In genomic region chr1:172340729-172341321, GRCm38 (mm10) we compare ENCODE assay signal across 8 mouse cellular contexts. TPM values are rescaled to one million over a fixed set of nuclear protein-coding genes. Genes with fewer than 3 reads are reported as not detected.
DNase-seq lines count a peak whose midpoint lies in the region; ATAC-seq and TF ChIP-seq lines count a peak whose summit lies in the region.

TSS of gene Kcnj10 (plus strand) at chr1:172341210.

- peak; percentile 92 for DNase-seq in Muller cell, postnatal 12 days (ENCODE audit: inconsistent ontology term)
- peak; percentile 81 for DNase-seq in cerebellum, adult 11 months
- DNase-seq in heart, postnatal 36 days: peak; percentile 44 to 59
- peak; percentile 80 to 84 for DNase-seq in layer of hippocampus, adult 2 months (ENCODE audit: low spot score in 2 of 2)
- peak; percentile 62 for DNase-seq in lung, adult 2 months
- peak; percentile 81 for DNase-seq in thymus, postnatal 0 days (ENCODE audit: low spot score)

- WGBS in forebrain, embryonic 16.5 days: under 1% methylated on average over 36 of the region's 38 CpGs
- 2% methylated on average over 38 of the region's 38 CpGs for WGBS in lung, adult 2 months
- WGBS in neural tube, embryonic 15.5 days: 1% methylated on average over 38 of the region's 38 CpGs

- no peak for TF ChIP-seq CTCF in layer of hippocampus, adult 2 months (conservative IDR thresholded peaks at IDR 0.05)
- TF ChIP-seq CTCF in lung, adult 2 months (IDR thresholded peaks at IDR 0.05; ENCODE audit: insufficient read depth, low read length): no peak

- H3K36me3 ChIP-seq in forebrain, embryonic 16.5 days (ENCODE audit: control insufficient read depth, insufficient read depth): no peaks in the 10 kb centered on the region
- no peaks in the 10 kb centered on the region for H3K36me3 ChIP-seq in neural tube, embryonic 15.5 days

- H3K4me3 ChIP-seq in forebrain, embryonic 16.5 days (replicated peaks; ENCODE audit: low read length): peak within 1 kb of the TSS; percentile 53
- peak within 1 kb of the TSS; percentile 55 for H3K4me3 ChIP-seq in layer of hippocampus, adult 2 months
- H3K4me3 ChIP-seq in lung, adult 2 months (replicated peaks; ENCODE audit: extremely low read depth, low read depth, low read length): peak within 1 kb of the TSS; percentile 16
- H3K4me3 ChIP-seq in neural tube, embryonic 15.5 days (replicated peaks): peak within 1 kb of the TSS; percentile 46

- peaks cover 5% of the 10 kb centered on the region for H3K4me1 ChIP-seq in forebrain, embryonic 16.5 days (replicated peaks; ENCODE audit: control insufficient read depth, insufficient read depth, low read length)
- 0 out of 2 replicates have a peak, but pooled peaks cover under 1% of the 10 kb centered on the region for H3K4me1 ChIP-seq in lung, adult 2 months (ENCODE audit: control insufficient read depth, insufficient read depth, low read length)
- H3K4me1 ChIP-seq in neural tube, embryonic 15.5 days: peaks cover 16% of the 10 kb centered on the region

- H3K9me3 ChIP-seq in forebrain, embryonic 16.5 days (ENCODE audit: control insufficient read depth, low read length): no peaks in the 10 kb centered on the region
- H3K9me3 ChIP-seq in neural tube, embryonic 15.5 days (replicated peaks): no peaks in the 10 kb centered on the region

- peak within 1 kb of the TSS; percentile 65 for H3K4me2 ChIP-seq in forebrain, embryonic 16.5 days (ENCODE audit: low read length)
- H3K4me2 ChIP-seq in neural tube, embryonic 15.5 days: peak within 1 kb of the TSS; percentile 79

- H3K27me3 ChIP-seq in forebrain, embryonic 16.5 days (replicated peaks; ENCODE audit: control insufficient read depth, insufficient read depth, low read length): no peaks in the 10 kb centered on the region
- H3K27me3 ChIP-seq in neural tube, embryonic 15.5 days (replicated peaks): peaks cover 9% of the 10 kb centered on the region

- TF ChIP-seq POLR2A in lung, adult 2 months (IDR thresholded peaks at IDR 0.05; ENCODE audit: borderline replicate concordance, extremely low read depth, low read depth, low read length): no peak

- peak within 1 kb of the TSS; percentile 59; the same call in 1 of the 2 replicates for H3K27ac ChIP-seq in forebrain, embryonic 16.5 days (ENCODE audit: low read length)
- peak within 1 kb of the TSS; percentile 89 for H3K27ac ChIP-seq in layer of hippocampus, adult 2 months
- peak within 1 kb of the TSS; percentile 71 for H3K27ac ChIP-seq in neural tube, embryonic 15.5 days (replicated peaks)

- peak within 1 kb of the TSS; percentile 44 for H3K9ac ChIP-seq in forebrain, embryonic 16.5 days (replicated peaks; ENCODE audit: low read depth, low read length)
- peak within 1 kb of the TSS; percentile 38 for H3K9ac ChIP-seq in neural tube, embryonic 15.5 days (replicated peaks)

- peak; percentile 96 for ATAC-seq in forebrain, embryonic 16.5 days
- peak; percentile 90 for ATAC-seq in neural tube, embryonic 15.5 days (ENCODE audit: low FRiP score)

- intact Hi-C loops in heart, postnatal 36 days (cut with DNase I): no loop called here

RNA-seq across cellular contexts. Expression of gene Kcnj10, which starts in this region (rescaled TPM):
- 2.1 and 2.2 TPM in 2 replicates for polyA plus RNA-seq in forebrain, embryonic 16.5 days (2015; fragmentation: Nextera tagmentation; extraction: Ambion mirVana)
- total RNA-seq in heart, postnatal 36 days (2021): under 1 TPM; 0.05 to 0.11 TPM
- 10 to 100 TPM; 83.2 to 91.6 TPM for total RNA-seq in layer of hippocampus, adult 2 months (2021)
- polyA plus RNA-seq in lung, adult 2 months (2012; rRNA removed): 0.12 and 0.28 TPM in 2 replicates
- 2.3 and 2.5 TPM in 2 replicates for polyA plus RNA-seq in neural tube, embryonic 15.5 days (2015; fragmentation: Nextera tagmentation; extraction: Ambion mirVana)
- polyA plus RNA-seq in thymus, postnatal 0 days (2015; fragmentation: Nextera tagmentation; extraction: Ambion mirVana): 0.15 and 0.17 TPM in 2 replicates

Comparison
In these comparisons a context has a peak if more than half of its experiments do, and no peak if none do; other contexts are left out.
1. Peak in every context shown above with its lines: DNase-seq, ATAC-seq, H3K4me3 ChIP-seq and H3K27ac ChIP-seq.
2. RNA of gene Kcnj10 (total RNA-seq): 83.2 to 91.6 TPM in layer of hippocampus, adult 2 months; 0.05 to 0.11 TPM in heart, postnatal 36 days; every median in the first group is over 10 times any median in the second.
3. Peak in DNase-seq in heart, postnatal 36 days; RNA of the gene not detected or under 1 TPM.
4. Peak in DNase-seq and H3K4me3 ChIP-seq in lung, adult 2 months; RNA of the gene not detected or under 1 TPM.
5. Peak in DNase-seq in thymus, postnatal 0 days; RNA of the gene not detected or under 1 TPM.